Mouse (Mus musculus) naive thymus-derived CD4-positive, alpha-beta T cell, adult 5 months (primary cell): ENCODE results near the gene Ppil3. TPM values are rescaled to one million over a fixed set of nuclear protein-coding genes. Genes with fewer than 3 reads are reported as not detected.

Experiments used
- polyA plus RNA-seq: library from polyadenylated mRNA; unstranded; fragments of 100-300 nt; shearing (Covaris generic); gene quantifications from one replicate; pipeline ENCODE4 v1.2.1, GENCODE M21; 2017

Ppil3 gene
- 38.2 TPM for polyA plus RNA-seq

DNA sequence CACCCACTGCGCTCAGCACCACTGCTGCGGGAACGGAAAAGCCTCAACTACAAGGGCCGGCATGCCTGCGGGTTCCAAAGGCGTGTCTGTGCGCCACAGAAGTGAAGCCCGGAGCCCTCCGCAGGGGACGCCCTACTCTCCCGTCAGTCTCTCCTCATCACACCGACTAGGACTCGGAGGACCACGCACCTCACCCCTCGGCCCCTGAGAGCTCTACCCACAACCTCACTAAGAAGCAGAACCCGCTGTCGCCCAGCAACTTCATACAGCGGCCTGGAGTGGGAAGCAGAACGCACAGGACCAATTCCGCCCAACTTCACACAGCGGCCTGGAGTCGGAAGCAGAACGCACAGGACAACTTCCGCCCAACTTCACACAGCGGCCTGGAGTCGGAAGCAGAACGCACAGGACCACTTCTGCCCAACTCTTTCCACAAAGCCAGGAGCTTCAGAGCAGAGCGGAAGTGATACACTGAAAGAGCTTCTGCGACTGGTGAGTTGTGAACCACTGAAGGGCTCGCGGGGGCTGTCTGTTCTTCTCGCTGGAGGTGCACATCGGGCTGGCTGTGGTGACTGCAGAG, at the start of gene Ppil3, which contains the start of gene Nif3l1:
Ppil3 (minus strand) TSS at position 344 of the 580 bp plus-strand sequence.
Nif3l1 (plus strand) TSS at position 9 of the 580 bp plus-strand sequence.

GRCm38 (mm10) chr1:58423371-58424248, 21.7 kb downstream of the Ppil3 start, which contains the start of gene Clk1:
Clk1 (minus strand) TSS chr1:58424066.

DNA sequence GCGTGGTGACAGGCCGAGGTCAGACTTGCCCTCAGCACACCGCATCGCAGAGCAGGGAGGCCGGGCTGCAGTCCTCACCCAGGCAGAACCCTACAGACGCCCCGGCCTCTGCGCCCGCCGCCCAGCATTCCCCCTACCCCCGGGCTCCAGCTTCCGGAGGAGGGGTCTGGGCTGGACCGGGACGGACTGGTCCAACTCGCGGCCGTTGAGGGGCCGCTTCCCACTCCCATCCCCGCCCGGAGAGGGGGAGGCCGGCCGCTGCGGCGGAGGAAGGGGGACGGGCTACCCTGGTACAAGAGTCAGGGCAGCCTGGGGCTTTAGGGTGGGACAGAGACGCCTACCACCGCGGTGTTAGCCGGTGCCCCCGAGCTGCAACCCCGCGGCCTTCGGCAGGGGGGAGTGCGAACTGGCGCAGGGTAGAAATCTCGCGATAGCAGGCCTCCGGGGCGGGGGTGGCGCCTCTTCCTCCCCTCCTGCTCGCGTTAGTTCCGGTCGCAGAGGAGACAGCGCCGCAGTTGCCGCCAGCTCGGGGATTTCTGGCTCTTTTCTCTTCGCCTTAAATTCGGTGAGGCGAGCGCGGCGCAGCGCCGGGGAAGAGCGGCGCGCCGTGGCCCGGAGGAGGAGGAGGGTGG, 52.5 kb downstream of the Ppil3 start, which contains the start of gene Bzw1:
Bzw1 (plus strand) TSS at position 247 of the 632 bp plus-strand sequence.

Other genes starting within 250 kb of the Ppil3 start
- not detected for gene Aox4, start 235.1 kb downstream of the Ppil3 start, polyA plus RNA-seq
- not detected for gene Aox2, start 167.2 kb downstream of the Ppil3 start, polyA plus RNA-seq
- gene Bzw1, start 52.6 kb downstream of the Ppil3 start, polyA plus RNA-seq, result 444 TPM
- gene Clk1, start 21.4 kb downstream of the Ppil3 start, polyA plus RNA-seq, result 1,263 TPM
- 33.1 TPM for gene Nif3l1, start 335 bp downstream of the Ppil3 start, polyA plus RNA-seq
- gene Orc2, start 59.6 kb upstream of the Ppil3 start, polyA plus RNA-seq, result 28.1 TPM
- 11.6 TPM for gene Fam126b, start 140.8 kb upstream of the Ppil3 start, polyA plus RNA-seq
- gene Ndufb3, start 140.9 kb upstream of the Ppil3 start, polyA plus RNA-seq, result 67.8 TPM